Mouse (Mus musculus): Measurements from ENCODE around the gene Dhrs7c. TPM values are rescaled to one million over a fixed set of nuclear protein-coding genes. Genes with fewer than 3 reads are reported as not detected.
A peak's percentile ranks its signal among the peaks of the same experiment; 100 is the strongest.

The Dhrs7c gene
- total and polyA plus RNA-seq, 3 experiments: not detected

GRCm38 (mm10) chr11:67819604-67820003, 21.6 kb downstream of the Dhrs7c start:
- Histone ChIP-seq H3K27ac (ENCODE audit: control insufficient read depth, low read depth, low read length) (no peak overlapping the region), H3K4me1 (ENCODE audit: control insufficient read depth in 1 of 2, insufficient read depth in 2 of 2, low read length in 2 of 2) (no peaks in the 10 kb centered on the region), H3K9me3 (replicated peaks; ENCODE audit: insufficient read depth, low read length) (no peaks in the 10 kb centered on the region), H3K9ac (ENCODE audit: control insufficient read depth, low read depth, low read length, poor library complexity, severe bottlenecking) (no peak overlapping the region), H3K27me3 (ENCODE audit: control insufficient read depth in 1 of 2, insufficient read depth in 2 of 2, low read length in 2 of 2) (no peaks in the 10 kb centered on the region), H3K79me2 (ENCODE audit: control insufficient read depth, insufficient read depth, low read length, poor library complexity) (no peaks in the 10 kb centered on the region), H3K4me3 (ENCODE audit: control insufficient read depth in 1 of 2, insufficient read depth in 1 of 2, low read depth in 2 of 2, low read length in 2 of 2) (no peak overlapping the region), H3K36me3 (ENCODE audit: control insufficient read depth in 1 of 2, insufficient read depth in 2 of 2, low read length in 2 of 2) (no peaks in the 10 kb centered on the region)
- no peak for DNase-seq (ENCODE audit: low read depth, low spot score)
- TF ChIP-seq BHLHE40 (IDR thresholded peaks at IDR 0.05; ENCODE audit: borderline replicate concordance, low read depth, low read length) (no peak), NELFE (IDR thresholded peaks at IDR 0.05; ENCODE audit: low read depth, low read length) (no peak), ELF1 (IDR thresholded peaks at IDR 0.05; ENCODE audit: low read depth, low read length) (no peak), CTCF (IDR thresholded peaks at IDR 0.05 in 2 of 3, conservative IDR thresholded peaks at IDR 0.05 in 1 of 3; ENCODE audit: control insufficient read depth in 1 of 3, insufficient read depth in 1 of 3, low read depth in 2 of 3, low read length in 3 of 3, poor library complexity in 1 of 3, severe bottlenecking in 1 of 3) (peak in 1 of 3 experiments; percentile 4; a peak in 2 of 6 replicates), CHD2 (IDR thresholded peaks at IDR 0.05; ENCODE audit: low read length) (no peak)

GRCm38 (mm10) chr11:67820221-67820620, 22.2 kb downstream of the Dhrs7c start:
- Histone ChIP-seq H3K9ac (ENCODE audit: control insufficient read depth, low read depth, low read length, poor library complexity, severe bottlenecking) (no peak overlapping the region), H3K9me3 (replicated peaks; ENCODE audit: insufficient read depth, low read length) (no peaks in the 10 kb centered on the region), H3K36me3 (ENCODE audit: control insufficient read depth in 1 of 2, insufficient read depth in 2 of 2, low read length in 2 of 2) (no peaks in the 10 kb centered on the region), H3K27ac (ENCODE audit: control insufficient read depth, low read depth, low read length) (no peak overlapping the region), H3K4me3 (ENCODE audit: control insufficient read depth in 1 of 2, insufficient read depth in 1 of 2, low read depth in 2 of 2, low read length in 2 of 2) (no peak overlapping the region), H3K4me1 (ENCODE audit: control insufficient read depth in 1 of 2, insufficient read depth in 2 of 2, low read length in 2 of 2) (no peaks in the 10 kb centered on the region), H3K27me3 (ENCODE audit: control insufficient read depth in 1 of 2, insufficient read depth in 2 of 2, low read length in 2 of 2) (no peaks in the 10 kb centered on the region), H3K79me2 (ENCODE audit: control insufficient read depth, insufficient read depth, low read length, poor library complexity) (no peaks in the 10 kb centered on the region)
- TF ChIP-seq CTCF (IDR thresholded peaks at IDR 0.05 in 2 of 3, conservative IDR thresholded peaks at IDR 0.05 in 1 of 3; ENCODE audit: control insufficient read depth in 1 of 3, insufficient read depth in 1 of 3, low read depth in 2 of 3, low read length in 3 of 3, poor library complexity in 1 of 3, severe bottlenecking in 1 of 3): peak in 1 of 3 experiments; percentile 18; a peak in 1 of 6 replicates
- no peak for TF ChIP-seq MAZ (IDR thresholded peaks at IDR 0.05; ENCODE audit: low read depth, low read length)
- DNase-seq (ENCODE audit: low read depth, low spot score): no peak

GRCm38 (mm10) chr11:67821560-67821959, 23.6 kb downstream of the Dhrs7c start:
- H3K9ac ChIP-seq (ENCODE audit: control insufficient read depth, low read depth, low read length, poor library complexity, severe bottlenecking): no peak overlapping the region
- H3K36me3 ChIP-seq (ENCODE audit: control insufficient read depth in 1 of 2, insufficient read depth in 2 of 2, low read length in 2 of 2): no peaks in the 10 kb centered on the region
- no peaks in the 10 kb centered on the region for H3K27me3 ChIP-seq (ENCODE audit: control insufficient read depth in 1 of 2, insufficient read depth in 2 of 2, low read length in 2 of 2)
- no peaks in the 10 kb centered on the region for H3K9me3 ChIP-seq (replicated peaks; ENCODE audit: insufficient read depth, low read length)
- no peak for DNase-seq (ENCODE audit: low read depth, low spot score)
- H3K4me1 ChIP-seq (ENCODE audit: control insufficient read depth in 1 of 2, insufficient read depth in 2 of 2, low read length in 2 of 2): no peaks in the 10 kb centered on the region
- no peak for TF ChIP-seq ZKSCAN1 (IDR thresholded peaks at IDR 0.05; ENCODE audit: low read depth, low read length)
- no peak for TF ChIP-seq POLR2AphosphoS5 (IDR thresholded peaks at IDR 0.05; ENCODE audit: borderline replicate concordance, low read depth, low read length)
- no peak for TF ChIP-seq E2F4 (IDR thresholded peaks at IDR 0.05; ENCODE audit: borderline replicate concordance, low read depth, low read length)
- no peak for TF ChIP-seq USF2 (IDR thresholded peaks at IDR 0.05; ENCODE audit: borderline replicate concordance in 1 of 2, insufficient read depth in 1 of 2, low read depth in 1 of 2, low read length in 2 of 2)
- no peak for TF ChIP-seq MYC (IDR thresholded peaks at IDR 0.05; ENCODE audit: low read depth, low read length)
- no peak for TF ChIP-seq MAX (IDR thresholded peaks at IDR 0.05; ENCODE audit: low read length)
- TF ChIP-seq POLR2AphosphoS2 (IDR thresholded peaks at IDR 0.05; ENCODE audit: low read length): no peak
- no peak for TF ChIP-seq TAL1 (IDR thresholded peaks at IDR 0.05; ENCODE audit: low read length)
- no peak for TF ChIP-seq ZNF384 (IDR thresholded peaks at IDR 0.05; ENCODE audit: low read depth, low read length)
- no peak for TF ChIP-seq EP300 (IDR thresholded peaks at IDR 0.05; ENCODE audit: low read depth in 1 of 2, low read length in 2 of 2)
- TF ChIP-seq CTCF (IDR thresholded peaks at IDR 0.05 in 2 of 3, conservative IDR thresholded peaks at IDR 0.05 in 1 of 3; ENCODE audit: control insufficient read depth in 1 of 3, insufficient read depth in 1 of 3, low read depth in 2 of 3, low read length in 3 of 3, poor library complexity in 1 of 3, severe bottlenecking in 1 of 3): no peak
- no peak for TF ChIP-seq MAZ (IDR thresholded peaks at IDR 0.05; ENCODE audit: low read depth, low read length)
- no peak for TF ChIP-seq MYB (IDR thresholded peaks at IDR 0.05; ENCODE audit: low read depth, low read length)
- no peak for TF ChIP-seq SMC3 (IDR thresholded peaks at IDR 0.05; ENCODE audit: low read depth, low read length)
- TF ChIP-seq ZC3H11A (IDR thresholded peaks at IDR 0.05; ENCODE audit: low read depth, low read length): no peak
- TF ChIP-seq RCOR1 (IDR thresholded peaks at IDR 0.05; ENCODE audit: low read depth, low read length): no peak
- no peak for TF ChIP-seq CHD1 (IDR thresholded peaks at IDR 0.05; ENCODE audit: low read depth, low read length)
- TF ChIP-seq MEF2A (IDR thresholded peaks at IDR 0.05; ENCODE audit: extremely low read depth, insufficient replicate concordance, low read depth, low read length, poor library complexity, severe bottlenecking): no peak
- TF ChIP-seq NELFE (IDR thresholded peaks at IDR 0.05; ENCODE audit: low read depth, low read length): no peak
- no peak for TF ChIP-seq POLR2A (IDR thresholded peaks at IDR 0.05; ENCODE audit: control insufficient read depth in 1 of 2, insufficient read depth in 1 of 2, low read depth in 1 of 2, low read length in 2 of 2, poor library complexity in 1 of 2)
- H3K27ac ChIP-seq (ENCODE audit: control insufficient read depth, low read depth, low read length): no peak overlapping the region
- no peak overlapping the region for H3K4me3 ChIP-seq (ENCODE audit: control insufficient read depth in 1 of 2, insufficient read depth in 1 of 2, low read depth in 2 of 2, low read length in 2 of 2)
- no peaks in the 10 kb centered on the region for H3K79me2 ChIP-seq (ENCODE audit: control insufficient read depth, insufficient read depth, low read length, poor library complexity)

Data from MEL (cell line).